Mouse (Mus musculus): ENCODE measurements around the gene Itga11. TPM values are rescaled to one million over a fixed set of nuclear protein-coding genes. Genes with fewer than 3 reads are reported as not detected.
"Not testable (repeated sequence)": the region's sequence is repeated elsewhere in the genome, so short reads cannot be mapped to it uniquely, and the experiment has no call there.

The Itga11 gene
- polyA plus RNA-seq, 1 experiment from 2014 or later = 0.73 TPM

GRCm38 (mm10) chr9:62816323-62817098 is 138.9 kb downstream of the Itga11 start:
- peaks cover 4% of the 10 kb centered on the region for H3K4me1 ChIP-seq (replicated peaks; ENCODE audit: control insufficient read depth, insufficient read depth, low read length)
- no peak overlapping the region for H3K9ac ChIP-seq (ENCODE audit: low read length)
- H3K9me3 ChIP-seq (ENCODE audit: control insufficient read depth, low read length) = no peaks in the 10 kb centered on the region
- H3K4me3 ChIP-seq (ENCODE audit: low read length) = no peak overlapping the region
- WGBS = 73% methylated on average over 9 of the region's 9 CpGs
- ATAC-seq (ENCODE audit: low read depth) = no peak
- no peak overlapping the region for H3K27ac ChIP-seq (ENCODE audit: low read length)
- no peak overlapping the region for H3K4me2 ChIP-seq (ENCODE audit: low read depth, low read length)
- no peaks in the 10 kb centered on the region for H3K27me3 ChIP-seq (ENCODE audit: control insufficient read depth, insufficient read depth, low read depth, low read length)
- H3K36me3 ChIP-seq (ENCODE audit: control insufficient read depth, insufficient read depth, low read length) = no peaks in the 10 kb centered on the region

- H3K9me3 ChIP-seq (ENCODE audit: control insufficient read depth, low read length) = no peaks in the 10 kb centered on the region
- no peak overlapping the region for H3K4me2 ChIP-seq (ENCODE audit: low read depth, low read length)
- no peak for ATAC-seq (ENCODE audit: low read depth)
- H3K36me3 ChIP-seq (ENCODE audit: control insufficient read depth, insufficient read depth, low read length) = no peaks in the 10 kb centered on the region
- WGBS = 60% methylated on average over 12 of the region's 12 CpGs
- no peak overlapping the region for H3K27ac ChIP-seq (ENCODE audit: low read length)
- no peak overlapping the region for H3K9ac ChIP-seq (ENCODE audit: low read length)
- peaks cover 4% of the 10 kb centered on the region for H3K4me1 ChIP-seq (replicated peaks; ENCODE audit: control insufficient read depth, insufficient read depth, low read length)
- H3K4me3 ChIP-seq (ENCODE audit: low read length) = no peak overlapping the region
- H3K27me3 ChIP-seq (ENCODE audit: control insufficient read depth, insufficient read depth, low read depth, low read length) = no peaks in the 10 kb centered on the region
These were observed 139.5 kb downstream of the Itga11 start for GRCm38 (mm10) chr9:62817099-62817571.

GRCm38 (mm10) chr9:62817828-62818614 is 140.4 kb downstream of the Itga11 start:
- ATAC-seq (ENCODE audit: low read depth) = no peak
- Histone ChIP-seq H3K9ac (ENCODE audit: low read length) (no peak overlapping the region), H3K27ac (ENCODE audit: low read length) (no peak overlapping the region; the same call in 1 of the 2 replicates), H3K4me1 (replicated peaks; ENCODE audit: control insufficient read depth, insufficient read depth, low read length) (no peaks in the 10 kb centered on the region), H3K27me3 (ENCODE audit: control insufficient read depth, insufficient read depth, low read depth, low read length) (no peaks in the 10 kb centered on the region), H3K36me3 (ENCODE audit: control insufficient read depth, insufficient read depth, low read length) (no peaks in the 10 kb centered on the region), H3K4me3 (ENCODE audit: low read length) (no peak overlapping the region), H3K9me3 (ENCODE audit: control insufficient read depth, low read length) (no peaks in the 10 kb centered on the region), H3K4me2 (ENCODE audit: low read depth, low read length) (no peak overlapping the region)
- 70% methylated on average over 4 of the region's 4 CpGs for WGBS

DNA sequence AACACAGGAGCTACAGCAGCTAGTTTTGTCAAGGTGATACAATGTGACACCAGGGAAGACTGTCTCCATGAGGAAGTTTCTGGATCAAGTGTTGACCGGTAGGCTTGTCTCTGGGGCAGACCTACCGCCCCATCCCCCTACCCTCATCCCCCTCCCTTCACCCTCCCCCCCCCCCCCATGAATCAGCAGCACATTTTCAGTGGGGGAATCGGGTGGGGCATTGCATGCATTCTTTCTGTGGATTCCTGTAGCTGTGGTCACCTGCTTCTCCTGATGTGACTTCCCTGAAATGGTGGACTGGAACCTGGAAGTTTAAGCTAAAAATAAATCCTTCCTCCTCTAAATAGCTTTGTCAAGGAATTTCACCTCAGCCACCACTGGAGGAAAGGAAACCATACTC is 141.9 kb downstream of the Itga11 start:
- no peak for ATAC-seq (ENCODE audit: low read depth)
- 75% methylated on average over 3 of the region's 3 CpGs for WGBS
- no peak overlapping the region for H3K27ac ChIP-seq (ENCODE audit: low read length)

DNA sequence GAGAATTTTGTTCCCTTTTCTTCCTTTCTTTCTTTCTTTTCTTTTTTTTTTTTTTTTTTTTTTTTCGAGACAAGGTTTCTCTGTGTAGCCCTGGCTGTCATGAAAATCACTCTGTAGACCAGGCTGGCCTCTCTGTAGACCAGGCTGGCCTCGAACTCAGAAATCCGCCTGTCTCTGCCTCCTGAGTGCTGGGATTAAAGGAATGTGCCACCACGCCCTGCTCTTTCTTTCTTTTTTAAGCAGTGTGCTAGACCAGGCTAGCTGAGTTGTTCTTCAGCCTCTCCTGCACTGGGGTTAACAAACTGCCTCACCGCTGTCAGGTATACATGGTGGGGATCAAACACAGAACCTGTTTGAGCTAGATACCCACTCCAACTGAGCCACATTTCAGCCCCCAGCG is 142.3 kb downstream of the Itga11 start:
- not testable (repeated sequence) for ATAC-seq (ENCODE audit: low read depth); H3K36me3 ChIP-seq (ENCODE audit: control insufficient read depth, insufficient read depth, low read length); H3K27ac ChIP-seq (ENCODE audit: low read length); H3K4me2 ChIP-seq (ENCODE audit: low read depth, low read length); H3K9me3 ChIP-seq (ENCODE audit: control insufficient read depth, low read length); H3K4me1 ChIP-seq (replicated peaks; ENCODE audit: control insufficient read depth, insufficient read depth, low read length); H3K9ac ChIP-seq (ENCODE audit: low read length); H3K27me3 ChIP-seq (ENCODE audit: control insufficient read depth, insufficient read depth, low read depth, low read length); H3K4me3 ChIP-seq (ENCODE audit: low read length)
- 83% methylated on average over 6 of the region's 6 CpGs for WGBS

More for the DNA sequence above, 141.9 kb downstream of the Itga11 start:
- Histone ChIP-seq H3K4me2 (ENCODE audit: low read depth, low read length) (no peak overlapping the region), H3K9me3 (ENCODE audit: control insufficient read depth, low read length) (no peaks in the 10 kb centered on the region), H3K4me1 (replicated peaks; ENCODE audit: control insufficient read depth, insufficient read depth, low read length) (no peaks in the 10 kb centered on the region), H3K9ac (ENCODE audit: low read length) (no peak overlapping the region), H3K4me3 (ENCODE audit: low read length) (no peak overlapping the region), H3K36me3 (ENCODE audit: control insufficient read depth, insufficient read depth, low read length) (no peaks in the 10 kb centered on the region), H3K27me3 (ENCODE audit: control insufficient read depth, insufficient read depth, low read depth, low read length) (no peaks in the 10 kb centered on the region)

GRCm38 (mm10) chr9:62820829-62821228 is 143.2 kb downstream of the Itga11 start:
- H3K27ac ChIP-seq (ENCODE audit: low read length) = no peak overlapping the region
- ATAC-seq (ENCODE audit: low read depth) = no peak
- H3K4me2 ChIP-seq (ENCODE audit: low read depth, low read length) = no peak overlapping the region
- H3K27me3 ChIP-seq (ENCODE audit: control insufficient read depth, insufficient read depth, low read depth, low read length) = no peaks in the 10 kb centered on the region
- no peaks in the 10 kb centered on the region for H3K9me3 ChIP-seq (ENCODE audit: control insufficient read depth, low read length)
- peaks cover 3% of the 10 kb centered on the region for H3K4me1 ChIP-seq (replicated peaks; ENCODE audit: control insufficient read depth, insufficient read depth, low read length)
- H3K4me3 ChIP-seq (ENCODE audit: low read length) = no peak overlapping the region
- 71% methylated on average over 6 of the region's 6 CpGs for WGBS
- no peaks in the 10 kb centered on the region for H3K36me3 ChIP-seq (ENCODE audit: control insufficient read depth, insufficient read depth, low read length)
- no peak overlapping the region for H3K9ac ChIP-seq (ENCODE audit: low read length)

DNA sequence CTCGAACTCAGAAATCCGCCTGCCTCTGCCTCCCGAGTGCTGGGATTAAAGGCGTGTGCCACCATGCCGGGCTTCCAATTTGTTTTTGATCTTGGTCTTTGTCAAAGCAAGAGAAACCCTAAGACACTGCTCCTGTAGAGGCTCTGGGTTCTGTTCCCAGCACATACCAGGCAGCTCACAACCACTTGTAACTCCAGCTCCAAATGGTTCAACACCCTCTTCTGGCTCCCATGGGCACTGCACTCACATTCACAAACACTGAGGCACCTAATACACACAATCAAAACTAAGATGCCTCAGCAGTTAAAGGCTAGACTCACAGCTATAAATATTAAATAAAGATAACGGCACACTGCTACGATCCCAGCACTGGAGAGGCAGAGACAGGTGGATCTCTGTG is 144.2 kb downstream of the Itga11 start:
- Histone ChIP-seq H3K36me3 (ENCODE audit: control insufficient read depth, insufficient read depth, low read length) (no peaks in the 10 kb centered on the region), H3K9me3 (ENCODE audit: control insufficient read depth, low read length) (no peaks in the 10 kb centered on the region), H3K9ac (ENCODE audit: low read length) (no peak overlapping the region), H3K27me3 (ENCODE audit: control insufficient read depth, insufficient read depth, low read depth, low read length) (no peaks in the 10 kb centered on the region), H3K27ac (ENCODE audit: low read length) (no peak overlapping the region), H3K4me2 (ENCODE audit: low read depth, low read length) (no peak overlapping the region), H3K4me1 (replicated peaks; ENCODE audit: control insufficient read depth, insufficient read depth, low read length) (peaks cover 8% of the 10 kb centered on the region), H3K4me3 (ENCODE audit: low read length) (no peak overlapping the region)
- no peak for ATAC-seq (ENCODE audit: low read depth)
- WGBS = 96% methylated on average over 7 of the region's 7 CpGs

GRCm38 (mm10) chr9:62825791-62826393 is 148.3 kb downstream of the Itga11 start:
- H3K9me3 ChIP-seq (ENCODE audit: control insufficient read depth, low read length) = no peaks in the 10 kb centered on the region
- no peaks in the 10 kb centered on the region for H3K36me3 ChIP-seq (ENCODE audit: control insufficient read depth, insufficient read depth, low read length)
- no peak overlapping the region for H3K9ac ChIP-seq (ENCODE audit: low read length)
- ATAC-seq (ENCODE audit: low read depth) = no peak
- H3K27me3 ChIP-seq (ENCODE audit: control insufficient read depth, insufficient read depth, low read depth, low read length) = no peaks in the 10 kb centered on the region
- WGBS = 13% methylated on average over 8 of the region's 9 CpGs
- no peak overlapping the region for H3K27ac ChIP-seq (ENCODE audit: low read length)
- no peak overlapping the region for H3K4me2 ChIP-seq (ENCODE audit: low read depth, low read length)
- peaks cover 11% of the 10 kb centered on the region for H3K4me1 ChIP-seq (replicated peaks; ENCODE audit: control insufficient read depth, insufficient read depth, low read length)
- H3K4me3 ChIP-seq (ENCODE audit: low read length) = no peak overlapping the region

- H3K9ac ChIP-seq (ENCODE audit: low read length) = peak overlapping the region; percentile 29; the same call in 1 of the 2 replicates
- no peaks in the 10 kb centered on the region for H3K9me3 ChIP-seq (ENCODE audit: control insufficient read depth, low read length)
- peaks cover 11% of the 10 kb centered on the region for H3K4me1 ChIP-seq (replicated peaks; ENCODE audit: control insufficient read depth, insufficient read depth, low read length)
- WGBS = 11% methylated on average over 7 of the region's 7 CpGs
- H3K4me2 ChIP-seq (ENCODE audit: low read depth, low read length) = no peak overlapping the region
- H3K27ac ChIP-seq (ENCODE audit: low read length) = peak overlapping the region; percentile 37
- no peak overlapping the region for H3K4me3 ChIP-seq (ENCODE audit: low read length)
- no peaks in the 10 kb centered on the region for H3K36me3 ChIP-seq (ENCODE audit: control insufficient read depth, insufficient read depth, low read length)
- no peaks in the 10 kb centered on the region for H3K27me3 ChIP-seq (ENCODE audit: control insufficient read depth, insufficient read depth, low read depth, low read length)
- ATAC-seq (ENCODE audit: low read depth) = no peak
These were observed 148.8 kb downstream of the Itga11 start for GRCm38 (mm10) chr9:62826456-62826855.
